Mouse (Mus musculus): Measurements from ENCODE around the gene Vmn1r200. TPM values are rescaled to one million over a fixed set of nuclear protein-coding genes. Genes with fewer than 3 reads are reported as not detected.

The Vmn1r200 gene
- polyA plus RNA-seq, 1 experiment from 2014 or later, result not detected

Other genes with a start within 250 kb of the Vmn1r200 start
- not detected in 2 replicates for gene Vmn1r191, start 206.4 kb upstream of the Vmn1r200 start, polyA plus RNA-seq (2015; fragmentation: Nextera tagmentation; extraction: Ambion mirVana)
- not detected in 2 replicates for gene Vmn1r192, start 199.2 kb upstream of the Vmn1r200 start, polyA plus RNA-seq (2015; fragmentation: Nextera tagmentation; extraction: Ambion mirVana)
- gene Vmn1r193, start 167.2 kb upstream of the Vmn1r200 start, polyA plus RNA-seq (2015; fragmentation: Nextera tagmentation; extraction: Ambion mirVana), result not detected in 2 replicates
- not detected in 2 replicates for gene Vmn1r194, start 146.2 kb upstream of the Vmn1r200 start, polyA plus RNA-seq (2015; fragmentation: Nextera tagmentation; extraction: Ambion mirVana)
- not detected in 2 replicates for gene Vmn1r195, start 119.9 kb upstream of the Vmn1r200 start, polyA plus RNA-seq (2015; fragmentation: Nextera tagmentation; extraction: Ambion mirVana)
- not detected in 2 replicates for gene Vmn1r196, start 100.5 kb upstream of the Vmn1r200 start, polyA plus RNA-seq (2015; fragmentation: Nextera tagmentation; extraction: Ambion mirVana)
- not detected in 2 replicates for gene Vmn1r197, start 65.8 kb upstream of the Vmn1r200 start, polyA plus RNA-seq (2015; fragmentation: Nextera tagmentation; extraction: Ambion mirVana)
- not detected in 2 replicates for gene Vmn1r198, start 40.0 kb upstream of the Vmn1r200 start, polyA plus RNA-seq (2015; fragmentation: Nextera tagmentation; extraction: Ambion mirVana)
- not detected in 2 replicates for gene Vmn1r199, start 10.6 kb upstream of the Vmn1r200 start, polyA plus RNA-seq (2015; fragmentation: Nextera tagmentation; extraction: Ambion mirVana)
- gene Vmn1r201, start 81.5 kb downstream of the Vmn1r200 start, polyA plus RNA-seq (2015; fragmentation: Nextera tagmentation; extraction: Ambion mirVana), result not detected in 2 replicates
- not detected in 2 replicates for gene Vmn1r202, start 115.0 kb downstream of the Vmn1r200 start, polyA plus RNA-seq (2015; fragmentation: Nextera tagmentation; extraction: Ambion mirVana)
- gene Vmn1r203, start 127.7 kb downstream of the Vmn1r200 start, polyA plus RNA-seq (2015; fragmentation: Nextera tagmentation; extraction: Ambion mirVana), result not detected in 2 replicates
- not detected in 2 replicates for gene Vmn1r204, start 162.8 kb downstream of the Vmn1r200 start, polyA plus RNA-seq (2015; fragmentation: Nextera tagmentation; extraction: Ambion mirVana)
- gene Vmn1r205, start 202.6 kb downstream of the Vmn1r200 start, polyA plus RNA-seq (2015; fragmentation: Nextera tagmentation; extraction: Ambion mirVana), result not detected in 2 replicates
- not detected in 2 replicates for gene Vmn1r206, start 233.9 kb downstream of the Vmn1r200 start, polyA plus RNA-seq (2015; fragmentation: Nextera tagmentation; extraction: Ambion mirVana)